Mouse (Mus musculus) megakaryocyte, embryonic 14.5 days (primary cell): ENCODE measurements around the gene Lrrc56. TPM values are rescaled to one million over a fixed set of nuclear protein-coding genes. Genes with fewer than 3 reads are reported as not detected.
A peak's percentile ranks its signal among the peaks of the same experiment; 100 is the strongest.
"Not testable (repeated sequence)": the region's sequence is repeated elsewhere in the genome, so short reads cannot be mapped to it uniquely, and the experiment has no call there.

Source experiments
- H3K27me3 ChIP-seq: replicated peaks from 2 replicates; pipeline ENCODE3; 2012; ENCODE audit warnings: inconsistent platforms
- H3K36me3 ChIP-seq: replicated peaks from 2 replicates; pipeline ENCODE3; 2012; ENCODE audit warnings: low read length, inconsistent platforms, mixed read lengths
- H3K4me1 ChIP-seq: 2 replicates; pipeline ENCODE4 v1.6.1; 2012; ENCODE audit warnings: inconsistent platforms
- H3K4me3 ChIP-seq: replicated peaks from 2 replicates; pipeline ENCODE3; 2012; ENCODE audit warnings: moderate library complexity, mild to moderate bottlenecking, inconsistent platforms
- H3K9me3 ChIP-seq: 2 replicates; pipeline ENCODE4 v1.6.1; 2012; ENCODE audit warnings: inconsistent platforms
- FLI1 ChIP-seq: IDR thresholded peaks from 2 replicates; pipeline ENCODE4 v1.6.1; 2012; ENCODE audit warnings: low read length, inconsistent platforms, mixed read lengths
- GATA1 ChIP-seq: IDR thresholded peaks from 3 replicates; pipeline ENCODE4 v1.6.1; 2012; ENCODE audit warnings: mixed read lengths, low read length, inconsistent platforms, borderline replicate concordance
- polyA plus RNA-seq: library from polyadenylated mRNA; stranded (reverse); fragments of >175 nt; gene quantifications from 2 replicates; pipeline ENCODE4 v1.2.3, GENCODE M21; 2012; ENCODE audit warnings: low replicate concordance; ENCODE audit not compliant: insufficient read depth

Gene Lrrc56
- polyA plus RNA-seq, 1 experiment = 12.2 TPM

DNA sequence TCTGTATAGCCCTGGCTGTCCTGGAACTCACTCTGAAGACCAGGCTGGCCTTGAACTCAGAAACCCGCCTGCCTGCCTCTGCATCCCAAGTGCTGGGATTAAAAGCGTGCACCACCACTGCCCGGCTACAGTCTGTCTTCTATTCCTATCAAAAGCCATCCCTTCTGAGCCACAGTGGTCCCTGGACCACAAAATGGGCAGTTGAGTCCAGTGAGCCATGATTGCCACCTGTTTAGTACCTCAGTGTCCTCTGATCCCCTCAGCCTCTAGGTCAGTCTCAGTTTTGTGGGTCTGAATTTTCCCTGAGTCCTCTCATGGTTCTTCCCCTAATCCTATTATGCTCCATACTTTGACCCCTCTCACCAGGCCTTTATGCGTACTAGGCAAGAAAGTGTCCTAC lies 33.8 kb downstream of the Lrrc56 start:
- Histone ChIP-seq H3K9me3 (no peaks in the 10 kb centered on the region), H3K36me3 (peaks cover 23% of the 10 kb centered on the region), H3K4me1 (peaks cover 57% of the 10 kb centered on the region), H3K4me3 (peak overlapping the region; percentile 92), H3K27me3 (no peaks in the 10 kb centered on the region)
- no peak for TF ChIP-seq GATA1

GRCm38 (mm10) chr7:141228279-141229067 lies 34.5 kb downstream of the Lrrc56 start, which contains the start of gene Phrf1:
Phrf1 (plus strand) TSS chr7:141228784.
- Histone ChIP-seq H3K4me3 (peak within 1 kb of the TSS; percentile 92), H3K36me3 (peaks cover 30% of the 10 kb centered on the region), H3K9me3 (no peaks in the 10 kb centered on the region), H3K27me3 (no peaks in the 10 kb centered on the region), H3K4me1 (peaks cover 55% of the 10 kb centered on the region)
- TF ChIP-seq GATA1 (no peak), FLI1 (0 out of 2 replicates have a peak, but pooled peaks have one; percentile 47)

- peaks cover 42% of the 10 kb centered on the region for H3K36me3 ChIP-seq
Observed at GRCm38 (mm10) chr7:141229702-141230101, 35.7 kb downstream of the Lrrc56 start.

DNA sequence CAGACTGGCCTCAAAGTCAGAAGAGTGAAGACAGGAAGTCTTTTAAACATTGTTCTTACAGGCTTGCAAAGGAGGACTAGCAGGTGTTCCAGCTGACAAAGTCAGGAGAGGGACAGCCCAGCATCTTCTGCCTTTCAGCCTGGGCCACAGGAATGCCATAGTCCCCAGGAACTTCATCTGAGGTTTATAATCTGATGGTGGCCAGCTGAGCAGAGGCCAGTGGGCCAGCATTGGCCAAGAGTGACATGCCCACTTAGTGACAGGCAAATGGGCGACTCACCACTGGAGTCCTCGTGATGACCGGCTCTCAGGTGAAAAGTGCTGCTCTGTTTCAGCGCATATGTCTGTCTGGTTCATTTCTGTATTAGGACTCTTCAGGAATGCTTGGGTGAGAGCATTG lies 36.6 kb downstream of the Lrrc56 start:
- TF ChIP-seq FLI1 (no peak), GATA1 (no peak)
- Histone ChIP-seq H3K36me3 (peaks cover 51% of the 10 kb centered on the region), H3K4me1 (peaks cover 52% of the 10 kb centered on the region), H3K27me3 (no peaks in the 10 kb centered on the region), H3K4me3 (peak overlapping the region; percentile 79), H3K9me3 (no peaks in the 10 kb centered on the region)

More at GRCm38 (mm10) chr7:141229702-141230101, 35.7 kb downstream of the Lrrc56 start:
- TF ChIP-seq FLI1 = no peak
- no peak for TF ChIP-seq GATA1
- H3K9me3 ChIP-seq = no peaks in the 10 kb centered on the region
- H3K4me3 ChIP-seq = peak overlapping the region; percentile 92
- H3K4me1 ChIP-seq = peaks cover 55% of the 10 kb centered on the region
- H3K27me3 ChIP-seq = no peaks in the 10 kb centered on the region

- Histone ChIP-seq H3K9me3 (no peaks in the 10 kb centered on the region), H3K4me3 (peak overlapping the region; percentile 14), H3K36me3 (peaks cover 55% of the 10 kb centered on the region), H3K27me3 (no peaks in the 10 kb centered on the region), H3K4me1 (peaks cover 50% of the 10 kb centered on the region)
- TF ChIP-seq GATA1 (no peak), FLI1 (no peak)
Observed at GRCm38 (mm10) chr7:141231111-141231510, 37.2 kb downstream of the Lrrc56 start.

DNA sequence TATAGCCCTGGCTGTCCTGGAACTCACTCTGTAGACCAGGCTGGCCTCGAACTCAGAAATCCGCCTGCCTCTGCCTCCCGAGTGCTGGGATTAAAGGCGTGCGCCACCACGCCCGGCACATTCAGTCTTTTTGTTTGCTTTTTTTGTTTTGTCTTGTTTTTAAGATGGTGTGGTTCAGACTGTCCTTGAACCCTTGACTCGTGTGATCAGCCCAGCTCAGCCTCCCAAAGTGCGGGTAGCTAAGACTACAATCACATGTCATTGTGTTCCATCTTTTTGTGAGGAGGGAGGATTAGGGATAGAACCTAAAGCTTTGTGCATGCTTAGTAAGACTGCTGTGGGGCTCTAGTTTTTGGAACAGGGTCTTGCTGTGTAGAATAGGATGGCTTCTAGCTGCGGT lies 37.6 kb downstream of the Lrrc56 start:
- Histone ChIP-seq H3K9me3 (no peaks in the 10 kb centered on the region), H3K36me3 (peaks cover 58% of the 10 kb centered on the region), H3K4me3 (no peak overlapping the region), H3K4me1 (peaks cover 50% of the 10 kb centered on the region), H3K27me3 (no peaks in the 10 kb centered on the region)
- no peak for TF ChIP-seq GATA1
- TF ChIP-seq FLI1 = no peak

- Histone ChIP-seq H3K36me3 (peaks cover 95% of the 10 kb centered on the region), H3K4me1 (peaks cover 13% of the 10 kb centered on the region; the same call in 1 of the 2 replicates)
- not testable (repeated sequence) for H3K9me3 ChIP-seq, H3K27me3 ChIP-seq, H3K4me3 ChIP-seq
Observed at GRCm38 (mm10) chr7:141250486-141250885, 56.5 kb downstream of the Lrrc56 start.

- H3K4me3 ChIP-seq = no peak overlapping the region
- H3K9me3 ChIP-seq = no peaks in the 10 kb centered on the region
- H3K4me1 ChIP-seq = peaks cover 1% of the 10 kb centered on the region; the same call in 1 of the 2 replicates
- no peak for TF ChIP-seq GATA1
- no peak for TF ChIP-seq FLI1
- peaks cover 96% of the 10 kb centered on the region for H3K36me3 ChIP-seq
- no peaks in the 10 kb centered on the region for H3K27me3 ChIP-seq
Observed at GRCm38 (mm10) chr7:141256159-141256558, 62.2 kb downstream of the Lrrc56 start.

Other genes with a start within 250 kb of the Lrrc56 start
- gene Ifitm5, start 243.9 kb upstream of the Lrrc56 start, polyA plus RNA-seq = not detected in 2 replicates
- not detected in 2 replicates for gene Gm45717, start 238.2 kb upstream of the Lrrc56 start, polyA plus RNA-seq
- 93.8 and 722 TPM in 2 replicates for gene Ifitm2, start 238.2 kb upstream of the Lrrc56 start, polyA plus RNA-seq
- gene Ifitm1, start 226.9 kb upstream of the Lrrc56 start, polyA plus RNA-seq = 27.5 and 76.2 TPM in 2 replicates
- gene Ifitm3, start 183.4 kb upstream of the Lrrc56 start, polyA plus RNA-seq = 28.6 and 151 TPM in 2 replicates
- 0.91 TPM in 1 of 2 replicates, not detected in the other for gene Ifitm6, start 176.2 kb upstream of the Lrrc56 start, polyA plus RNA-seq
- not detected in 2 replicates for gene Gm17387, start 165.0 kb upstream of the Lrrc56 start, polyA plus RNA-seq
- 11.5 and 17.3 TPM in 2 replicates for gene B4galnt4, start 133.1 kb upstream of the Lrrc56 start, polyA plus RNA-seq
- 2.5 and 3.0 TPM in 2 replicates for gene Pkp3, start 115.9 kb upstream of the Lrrc56 start, polyA plus RNA-seq
- gene Sigirr, start 93.6 kb upstream of the Lrrc56 start, polyA plus RNA-seq = 41.8 and 92.9 TPM in 2 replicates
- not detected in 2 replicates for gene Ano9, start 76.4 kb upstream of the Lrrc56 start, polyA plus RNA-seq
- 32.9 and 81.5 TPM in 2 replicates for gene Ptdss2, start 71.8 kb upstream of the Lrrc56 start, polyA plus RNA-seq
- 26.5 and 43.0 TPM in 2 replicates for gene Rnh1, start 21.3 kb upstream of the Lrrc56 start, polyA plus RNA-seq
- gene Hras, start 152 bp upstream of the Lrrc56 start, polyA plus RNA-seq = 51.3 and 84.0 TPM in 2 replicates
- 0.57 TPM in 1 of 2 replicates, not detected in the other for gene Lmntd2, start 19.9 kb downstream of the Lrrc56 start, polyA plus RNA-seq
- 3.6 and 11.1 TPM in 2 replicates for gene Rassf7, start 21.7 kb downstream of the Lrrc56 start, polyA plus RNA-seq
- gene Phrf1, start 34.6 kb downstream of the Lrrc56 start, polyA plus RNA-seq = 82.9 and 114 TPM in 2 replicates
- gene Irf7, start 72.3 kb downstream of the Lrrc56 start, polyA plus RNA-seq = 154 and 188 TPM in 2 replicates
- not detected in 2 replicates for gene Cdhr5, start 82.6 kb downstream of the Lrrc56 start, polyA plus RNA-seq
- gene Sct, start 85.0 kb downstream of the Lrrc56 start, polyA plus RNA-seq = not detected in 2 replicates
- gene Drd4, start 97.8 kb downstream of the Lrrc56 start, polyA plus RNA-seq = 0.04 TPM in 1 of 2 replicates, not detected in the other
- 52.9 and 121 TPM in 2 replicates for gene Deaf1, start 133.5 kb downstream of the Lrrc56 start, polyA plus RNA-seq
- 12.3 and 27.1 TPM in 2 replicates for gene Tmem80, start 133.6 kb downstream of the Lrrc56 start, polyA plus RNA-seq
- 0.10 TPM in 1 of 2 replicates, not detected in the other for gene Eps8l2, start 144.7 kb downstream of the Lrrc56 start, polyA plus RNA-seq
- gene Taldo1, start 198.0 kb downstream of the Lrrc56 start, polyA plus RNA-seq = 173 and 451 TPM in 2 replicates
- 11.1 TPM in 1 of 2 replicates, not detected in the other for gene Gatd1, start 220.0 kb downstream of the Lrrc56 start, polyA plus RNA-seq
- not detected in 2 replicates for gene Cend1, start 235.3 kb downstream of the Lrrc56 start, polyA plus RNA-seq
- gene Slc25a22, start 243.7 kb downstream of the Lrrc56 start, polyA plus RNA-seq = 22.2 and 47.0 TPM in 2 replicates
- 13.0 and 25.6 TPM in 2 replicates for gene Pidd1, start 249.9 kb downstream of the Lrrc56 start, polyA plus RNA-seq